Mouse (Mus musculus) forebrain, embryonic 13.5 days (tissue): Measurements from ENCODE around the gene Slc37a4. TPM values are rescaled to one million over a fixed set of nuclear protein-coding genes. Genes with fewer than 3 reads are reported as not detected.
"Not testable (repeated sequence)": the region's sequence is repeated elsewhere in the genome, so short reads cannot be mapped to it uniquely, and the experiment has no call there.

Source experiments
- ATAC-seq: fragments of 200-750 bp; cut with Nextera tagmentation; 2 replicates; pipeline ENCODE4 v1.8.0; 2017
- H3K27ac ChIP-seq: fragments of 300-500 bp; sonication (generic); 2 replicates; pipeline ENCODE4 v1.5.1; 2015; ENCODE audit warnings: inconsistent platforms, mild to moderate bottlenecking, moderate library complexity
- H3K27me3 ChIP-seq: fragments of 300-500 bp; sonication (generic); 2 replicates; pipeline ENCODE4 v1.6.1; 2015; ENCODE audit warnings: mild to moderate bottlenecking, inconsistent platforms
- H3K36me3 ChIP-seq: fragments of 300-500 bp; sonication (generic); 2 replicates; pipeline ENCODE4 v1.6.1; 2015; ENCODE audit warnings: mild to moderate bottlenecking, inconsistent platforms; ENCODE audit not compliant: poor library complexity, severe bottlenecking
- H3K4me1 ChIP-seq: fragments of 300-500 bp; sonication (generic); 2 replicates; pipeline ENCODE4 v1.6.1; 2015; ENCODE audit warnings: inconsistent platforms
- H3K4me2 ChIP-seq: fragments of 300-500 bp; sonication (generic); 2 replicates; pipeline ENCODE4 v1.6.1; 2015; ENCODE audit warnings: inconsistent platforms, mild to moderate bottlenecking, moderate library complexity
- H3K4me3 ChIP-seq: fragments of 300-500 bp; sonication (generic); 2 replicates; pipeline ENCODE4 v1.5.1; 2015; ENCODE audit warnings: mild to moderate bottlenecking, inconsistent platforms
- H3K9ac ChIP-seq: fragments of 300-500 bp; sonication (generic); 2 replicates; pipeline ENCODE4 v1.6.1; 2015; ENCODE audit warnings: mild to moderate bottlenecking, inconsistent platforms
- H3K9me3 ChIP-seq: fragments of 300-500 bp; sonication (generic); replicated peaks from 2 replicates; pipeline ENCODE4 v1.6.1; 2016; ENCODE audit warnings: inconsistent platforms
- WGBS: fragments of 180-500 bp; shearing (Covaris S2); methylation state at CpG from one replicate; pipeline ENCODE4 v1.1.7; 2015; 5-methylcytosine and 5-hydroxymethylcytosine counted together
- polyA plus RNA-seq: library from polyadenylated mRNA; unstranded; fragments of >200 nt; fragmentation: Nextera tagmentation; extraction: Ambion mirVana; gene quantifications from 2 replicates; pipeline ENCODE4 v1.2.1, GENCODE M21; 2015

Slc37a4 gene
- polyA plus RNA-seq, result 23.3 and 29.6 TPM in 2 replicates

GRCm38 (mm10) chr9:44396684-44397411 lies at the start of gene Slc37a4:
TSS of gene Slc37a4 (plus strand) at chr9:44396852.
- peak within 1 kb of the TSS; percentile 85 for H3K9ac ChIP-seq
- H3K27me3 ChIP-seq, result no peaks in the 10 kb centered on the region
- peak within 1 kb of the TSS; percentile 99 for H3K4me2 ChIP-seq
- H3K27ac ChIP-seq, result peak within 1 kb of the TSS; percentile 74
- H3K4me1 ChIP-seq, result peaks cover 18% of the 10 kb centered on the region
- under 1% methylated on average over 42 of the region's 43 CpGs for WGBS
- no peaks in the 10 kb centered on the region for H3K9me3 ChIP-seq
- peak; percentile 97 for ATAC-seq
- peak within 1 kb of the TSS; percentile 70 for H3K4me3 ChIP-seq
- peaks cover 30% of the 10 kb centered on the region for H3K36me3 ChIP-seq

GRCm38 (mm10) chr9:44347166-44347565 lies 49.5 kb upstream of the Slc37a4 start:
- Histone ChIP-seq H3K9ac (no peak overlapping the region), H3K27ac (no peak overlapping the region), H3K4me2 (no peak overlapping the region), H3K4me1 (peaks cover 17% of the 10 kb centered on the region), H3K4me3 (no peak overlapping the region), H3K27me3 (no peaks in the 10 kb centered on the region), H3K36me3 (peaks cover 66% of the 10 kb centered on the region), H3K9me3 (no peaks in the 10 kb centered on the region)
- WGBS, result 96% methylated on average over 8 of the region's 9 CpGs
- ATAC-seq, result no peak

- peaks cover 14% of the 10 kb centered on the region for H3K4me1 ChIP-seq
- no peak overlapping the region for H3K9ac ChIP-seq
- H3K27ac ChIP-seq, result no peak overlapping the region
- 94% methylated on average over 4 of the region's 4 CpGs for WGBS
- no peak for ATAC-seq
- H3K4me2 ChIP-seq, result no peak overlapping the region
- H3K4me3 ChIP-seq, result no peak overlapping the region
- H3K36me3 ChIP-seq, result peaks cover 70% of the 10 kb centered on the region
- H3K27me3 ChIP-seq, result no peaks in the 10 kb centered on the region
- no peaks in the 10 kb centered on the region for H3K9me3 ChIP-seq
These were observed 49.0 kb upstream of the Slc37a4 start for GRCm38 (mm10) chr9:44347621-44348020.

- peaks cover 79% of the 10 kb centered on the region for H3K36me3 ChIP-seq
- no peaks in the 10 kb centered on the region for H3K27me3 ChIP-seq
These were observed 48.1 kb upstream of the Slc37a4 start for GRCm38 (mm10) chr9:44348546-44348945.

GRCm38 (mm10) chr9:44351396-44351795 lies 45.3 kb upstream of the Slc37a4 start:
- H3K36me3 ChIP-seq, result peaks cover 99% of the 10 kb centered on the region
- no peak overlapping the region for H3K27ac ChIP-seq
- no peaks in the 10 kb centered on the region for H3K9me3 ChIP-seq
- ATAC-seq, result no peak
- no peak overlapping the region for H3K4me3 ChIP-seq
- no peak overlapping the region for H3K9ac ChIP-seq
- H3K4me1 ChIP-seq, result no peaks in the 10 kb centered on the region
- no peaks in the 10 kb centered on the region for H3K27me3 ChIP-seq
- H3K4me2 ChIP-seq, result no peak overlapping the region
- 95% methylated on average over 4 of the region's 4 CpGs for WGBS

More at GRCm38 (mm10) chr9:44348546-44348945, 48.1 kb upstream of the Slc37a4 start:
- Histone ChIP-seq H3K4me3 (no peak overlapping the region), H3K27ac (no peak overlapping the region), H3K4me1 (peaks cover 6% of the 10 kb centered on the region; the same call in 1 of the 2 replicates), H3K9me3 (no peaks in the 10 kb centered on the region), H3K9ac (no peak overlapping the region), H3K4me2 (no peak overlapping the region)
- WGBS, result 97% methylated on average over 4 of the region's 4 CpGs
- no peak for ATAC-seq

- no peak overlapping the region for H3K4me2 ChIP-seq
- H3K9ac ChIP-seq, result no peak overlapping the region
- no peaks in the 10 kb centered on the region for H3K9me3 ChIP-seq
- H3K27me3 ChIP-seq, result no peaks in the 10 kb centered on the region
- 92% methylated on average over 10 of the region's 10 CpGs for whole genome bisulfite sequencing
- no peak overlapping the region for H3K4me3 ChIP-seq
- peaks cover 99% of the 10 kb centered on the region for H3K36me3 ChIP-seq
- no peaks in the 10 kb centered on the region for H3K4me1 ChIP-seq
- no peak overlapping the region for H3K27ac ChIP-seq
- ATAC-seq, result no peak
These were observed 44.3 kb upstream of the Slc37a4 start for GRCm38 (mm10) chr9:44352337-44352736.

GRCm38 (mm10) chr9:44353142-44353541 lies 43.5 kb upstream of the Slc37a4 start:
- 93% methylated on average over 6 of the region's 6 CpGs for WGBS

GRCm38 (mm10) chr9:44357207-44357606 lies 39.4 kb upstream of the Slc37a4 start:
- H3K27me3 ChIP-seq, result no peaks in the 10 kb centered on the region
- H3K36me3 ChIP-seq, result peaks cover 73% of the 10 kb centered on the region
- H3K4me2 ChIP-seq, result no peak overlapping the region
- 80% methylated on average over 4 of the region's 4 CpGs for WGBS
- ATAC-seq, result no peak
- H3K4me3 ChIP-seq, result no peak overlapping the region
- no peaks in the 10 kb centered on the region for H3K9me3 ChIP-seq
- H3K4me1 ChIP-seq, result peaks cover 11% of the 10 kb centered on the region
- no peak overlapping the region for H3K27ac ChIP-seq
- H3K9ac ChIP-seq, result peak overlapping the region; percentile 30; the same call in 1 of the 2 replicates

More at GRCm38 (mm10) chr9:44353142-44353541, 43.5 kb upstream of the Slc37a4 start:
- ATAC-seq, result no peak
- Histone ChIP-seq H3K27ac (no peak overlapping the region), H3K4me2 (no peak overlapping the region), H3K4me1 (no peaks in the 10 kb centered on the region), H3K4me3 (no peak overlapping the region), H3K36me3 (peaks cover 99% of the 10 kb centered on the region), H3K9me3 (no peaks in the 10 kb centered on the region), H3K27me3 (no peaks in the 10 kb centered on the region), H3K9ac (no peak overlapping the region)

GRCm38 (mm10) chr9:44361190-44361917 lies 35.3 kb upstream of the Slc37a4 start, which contains the start of gene Vps11:
TSS of gene Vps11 (minus strand) at chr9:44361670.
- H3K4me1 ChIP-seq, result peaks cover 11% of the 10 kb centered on the region
- peak within 1 kb of the TSS; percentile 70 for H3K4me2 ChIP-seq
- WGBS, result under 1% methylated on average over 44 of the region's 44 CpGs
- H3K36me3 ChIP-seq, result peaks cover 32% of the 10 kb centered on the region
- peak within 1 kb of the TSS; percentile 88 for H3K9ac ChIP-seq
- H3K4me3 ChIP-seq, result peak within 1 kb of the TSS; percentile 96
- no peaks in the 10 kb centered on the region for H3K9me3 ChIP-seq
- no peaks in the 10 kb centered on the region for H3K27me3 ChIP-seq
- H3K27ac ChIP-seq, result peak within 1 kb of the TSS; percentile 57
- ATAC-seq, result peak; percentile 96

GRCm38 (mm10) chr9:44361931-44362330 lies 34.7 kb upstream of the Slc37a4 start:
- 46% methylated on average over 4 of the region's 4 CpGs for WGBS
- H3K9ac ChIP-seq, result peak overlapping the region; percentile 88; the same call in 1 of the 2 replicates
- ATAC-seq, result peak; percentile 59; the same call in 1 of the 2 replicates
- H3K27me3 ChIP-seq, H3K9me3 ChIP-seq: not testable (repeated sequence)
- H3K4me2 ChIP-seq, result peak overlapping the region; percentile 70
- H3K4me3 ChIP-seq, result peak overlapping the region; percentile 96
- H3K27ac ChIP-seq, result peak overlapping the region; percentile 40; the same call in 1 of the 2 replicates
- H3K4me1 ChIP-seq, result peaks cover 11% of the 10 kb centered on the region
- peaks cover 26% of the 10 kb centered on the region for H3K36me3 ChIP-seq

- Histone ChIP-seq H3K9ac (no peak overlapping the region), H3K4me2 (no peak overlapping the region), H3K4me3 (no peak overlapping the region), H3K27ac (no peak overlapping the region), H3K4me1 (peaks cover 11% of the 10 kb centered on the region), H3K36me3 (peaks cover 3% of the 10 kb centered on the region), H3K27me3 (no peaks in the 10 kb centered on the region), H3K9me3 (no peaks in the 10 kb centered on the region)
- no peak for ATAC-seq
- 57% methylated on average over 3 of the region's 3 CpGs for WGBS
These were observed 32.2 kb upstream of the Slc37a4 start for GRCm38 (mm10) chr9:44364480-44364879.

GRCm38 (mm10) chr9:44373386-44373785 lies 23.3 kb upstream of the Slc37a4 start:
- Histone ChIP-seq H3K27me3 (no peaks in the 10 kb centered on the region), H3K4me2 (no peak overlapping the region), H3K9ac (no peak overlapping the region), H3K4me3 (no peak overlapping the region), H3K4me1 (peaks cover 8% of the 10 kb centered on the region; the same call in 1 of the 2 replicates), H3K9me3 (no peaks in the 10 kb centered on the region), H3K27ac (no peak overlapping the region), H3K36me3 (no peaks in the 10 kb centered on the region)
- no peak for ATAC-seq
